Mouse (Mus musculus) E14TG2a.4 (cell line): Measurements from ENCODE around the gene Ndufc2.

Source experiments
- CTCF ChIP-seq: conservative IDR thresholded peaks from 2 replicates; pipeline ENCODE4 v1.5.1; 2014; ENCODE audit warnings: low read length
- POU5F1 ChIP-seq: IDR thresholded peaks from 2 replicates; pipeline ENCODE4 v1.6.1; 2014; ENCODE audit warnings: low read length, borderline replicate concordance

DNA sequence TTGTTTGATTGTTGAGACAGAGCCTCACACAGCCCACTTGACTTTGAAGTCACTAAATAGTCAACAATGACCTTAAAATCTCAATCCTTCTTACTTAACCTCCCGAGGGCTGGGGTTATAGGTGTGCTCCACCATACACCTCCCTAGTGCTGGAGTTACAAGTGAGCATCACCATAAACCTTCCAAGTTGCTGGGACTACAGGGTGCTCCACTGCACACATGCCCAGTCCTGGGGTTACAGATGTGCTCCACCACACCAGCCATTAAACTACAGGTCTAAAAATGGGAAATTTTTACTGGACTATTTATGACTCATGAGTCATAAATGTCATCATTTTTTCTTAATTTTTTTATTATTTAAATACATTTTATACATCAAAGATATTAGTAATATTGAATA, 33.9 kb upstream of the Ndufc2 start:
- no peak for TF ChIP-seq CTCF
- TF ChIP-seq POU5F1, result no peak
